Mouse (Mus musculus): ENCODE results near the gene Chdh.
A peak's percentile ranks its signal among the peaks of the same experiment; 100 is the strongest.

Chdh gene

GRCm38 (mm10) chr14:30011886-30012560 lies 3.2 kb downstream of the Chdh start:
- DNase-seq (ENCODE audit: low read depth): no peak

- DNase-seq (ENCODE audit: low read depth): no peak
Observed at GRCm38 (mm10) chr14:30014487-30014886, 5.7 kb downstream of the Chdh start.

GRCm38 (mm10) chr14:30015008-30015407 lies 6.2 kb downstream of the Chdh start:
- DNase-seq (ENCODE audit: low read depth): no peak

GRCm38 (mm10) chr14:30016666-30017065 lies 7.8 kb downstream of the Chdh start:
- no peak for DNase-seq (ENCODE audit: low read depth)

- no peak for DNase-seq (ENCODE audit: low read depth)
Observed at GRCm38 (mm10) chr14:30017794-30018462, 9.1 kb downstream of the Chdh start.

GRCm38 (mm10) chr14:30018463-30018801 lies 9.6 kb downstream of the Chdh start:
- no peak for DNase-seq (ENCODE audit: low read depth)

- DNase-seq (ENCODE audit: low read depth): no peak
Observed at GRCm38 (mm10) chr14:30018846-30019245, 10.0 kb downstream of the Chdh start.

- DNase-seq (ENCODE audit: low read depth): no peak
Observed at GRCm38 (mm10) chr14:30019375-30019774, 10.6 kb downstream of the Chdh start.

- no peak for DNase-seq (ENCODE audit: low read depth)
Observed at GRCm38 (mm10) chr14:30019792-30020575, 11.2 kb downstream of the Chdh start.

- no peak for DNase-seq (ENCODE audit: low read depth)
Observed at GRCm38 (mm10) chr14:30022471-30022870, 13.6 kb downstream of the Chdh start.

- no peak for DNase-seq (ENCODE audit: low read depth)
Observed at GRCm38 (mm10) chr14:30024387-30024786, 15.6 kb downstream of the Chdh start.

- peak; percentile 17 for DNase-seq (ENCODE audit: low read depth)
Observed at GRCm38 (mm10) chr14:30027378-30027777, 18.6 kb downstream of the Chdh start.

GRCm38 (mm10) chr14:30033405-30033804 lies 24.6 kb downstream of the Chdh start:
- no peak for DNase-seq (ENCODE audit: low read depth)

- no peak for DNase-seq (ENCODE audit: low read depth)
Observed at GRCm38 (mm10) chr14:30038431-30038830, 29.6 kb downstream of the Chdh start.

GRCm38 (mm10) chr14:30039413-30039812 lies 30.6 kb downstream of the Chdh start:
- DNase-seq (ENCODE audit: low read depth): no peak

- no peak for DNase-seq (ENCODE audit: low read depth)
Observed at GRCm38 (mm10) chr14:30041836-30042235, 33.0 kb downstream of the Chdh start.

- DNase-seq (ENCODE audit: low read depth): no peak
Observed at GRCm38 (mm10) chr14:30043356-30043940, 34.6 kb downstream of the Chdh start.

GRCm38 (mm10) chr14:30045239-30045638 lies 36.4 kb downstream of the Chdh start:
- no peak for DNase-seq (ENCODE audit: low read depth)

- no peak for DNase-seq (ENCODE audit: low read depth)
Observed at GRCm38 (mm10) chr14:30045704-30046220, 36.9 kb downstream of the Chdh start.

GRCm38 (mm10) chr14:30046976-30047375 lies 38.2 kb downstream of the Chdh start:
- no peak for DNase-seq (ENCODE audit: low read depth)

- DNase-seq (ENCODE audit: low read depth): no peak
Observed at GRCm38 (mm10) chr14:30048049-30048448, 39.2 kb downstream of the Chdh start.

- no peak for DNase-seq (ENCODE audit: low read depth)
Observed at GRCm38 (mm10) chr14:30050280-30050679, 41.5 kb downstream of the Chdh start.
